Mouse (Mus musculus): ENCODE measurements at regions not wholly inside any gene's neighbourhood (a gene's known extent, or its start where the extent isn't known, plus 50 kb on each side); places are given as distances from the start of the nearest gene placed in this dataset.

DNA sequence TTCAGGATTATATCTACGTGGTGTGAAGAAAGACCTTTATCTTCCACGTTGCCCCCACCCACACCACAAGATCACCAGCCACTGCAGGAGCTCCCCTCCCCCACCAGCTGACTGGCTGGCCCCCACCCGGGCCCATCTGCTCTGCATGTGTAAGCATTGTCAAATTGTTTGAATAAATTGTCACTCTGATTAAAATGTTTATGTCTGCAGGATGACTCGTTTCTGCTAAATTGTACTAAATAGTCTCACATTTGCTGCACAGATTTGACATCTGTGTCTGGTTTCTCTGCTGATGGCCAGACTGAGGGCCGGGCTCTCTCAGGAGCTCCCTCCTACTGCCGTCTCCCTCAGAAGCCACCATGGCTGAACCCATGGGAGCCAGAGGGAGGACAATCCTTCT, 119.2 kb upstream of the Pmepa1 start:
- TF ChIP-seq CTCF (IDR thresholded peaks at IDR 0.05; ENCODE audit: borderline replicate concordance, control insufficient read depth, extremely low read depth, insufficient read depth, low read length, poor library complexity) = no peak
- no peak for TF ChIP-seq POLR2A (IDR thresholded peaks at IDR 0.05; ENCODE audit: control insufficient read depth, extremely low read depth, insufficient read depth, low read length, poor library complexity)

Measured in thymus, adult 2 months (tissue).